Mouse (Mus musculus): ENCODE results near the gene Shb. TPM values are rescaled to one million over a fixed set of nuclear protein-coding genes. Genes with fewer than 3 reads are reported as not detected.

Gene Shb
- total RNA-seq, 2 experiments from 2014 or later, result 11.0 to 11.6 TPM

GRCm38 (mm10) chr4:45421519-45422260, 110.6 kb downstream of the Shb start:
- Histone ChIP-seq H3K27ac (no peak overlapping the region), H3K4me3 (no peak overlapping the region)
- TF ChIP-seq CTCF (IDR thresholded peaks at IDR 0.05), result no peak
- intact Hi-C loops (cut with DNase I), result no loop called here
- DNase-seq (ENCODE audit: extremely low spot score in 1 of 2, low spot score in 2 of 2), result no peak

GRCm38 (mm10) chr4:45420733-45421132, 111.5 kb downstream of the Shb start:
- TF ChIP-seq CTCF (IDR thresholded peaks at IDR 0.05), result no peak
- H3K4me3 ChIP-seq, result no peak overlapping the region
- intact Hi-C loops (cut with DNase I), result no loop called here
- no peak for DNase-seq (ENCODE audit: extremely low spot score in 1 of 2, low spot score in 2 of 2)
- H3K27ac ChIP-seq, result no peak overlapping the region

GRCm38 (mm10) chr4:45419051-45419450, 113.2 kb downstream of the Shb start:
- intact Hi-C loops (cut with DNase I), result loop anchor here (2.0 to 10.0 kb wide), 4 partner anchors 110 to 706 kb away; no protein-coding TSS in a partner anchor
- Histone ChIP-seq H3K4me3 (no peak overlapping the region), H3K27ac (no peak overlapping the region)
- no peak for TF ChIP-seq CTCF (IDR thresholded peaks at IDR 0.05)
- no peak for DNase-seq (ENCODE audit: extremely low spot score in 1 of 2, low spot score in 2 of 2)

GRCm38 (mm10) chr4:45418229-45418950, 113.9 kb downstream of the Shb start:
- H3K27ac ChIP-seq, result no peak overlapping the region
- H3K4me3 ChIP-seq, result 0 out of 2 replicates have a peak overlapping the region, but pooled peaks have one; percentile 22
- peak; percentile 53 for TF ChIP-seq CTCF (IDR thresholded peaks at IDR 0.05)
- peak; percentile 59 to 65 for DNase-seq (ENCODE audit: extremely low spot score in 1 of 2, low spot score in 2 of 2)
- intact Hi-C loops (cut with DNase I), result loop anchor here (1.0 to 10.0 kb wide), 5 partner anchors 110 to 706 kb away; no protein-coding TSS in a partner anchor

- Histone ChIP-seq H3K4me3 (no peak overlapping the region), H3K27ac (no peak overlapping the region)
- TF ChIP-seq CTCF (IDR thresholded peaks at IDR 0.05), result no peak
- intact Hi-C loops (cut with DNase I), result loop anchor here (2.0 to 10.0 kb wide), 4 partner anchors 196 to 708 kb away; no protein-coding TSS in a partner anchor
- no peak for DNase-seq (ENCODE audit: extremely low spot score in 1 of 2, low spot score in 2 of 2)
Measured at GRCm38 (mm10) chr4:45416314-45416713, 116.0 kb downstream of the Shb start.

- intact Hi-C loops (cut with DNase I), result loop anchor here (10.0 kb wide), 1 partner anchor 711 kb away; no protein-coding TSS in a partner anchor
- H3K27ac ChIP-seq, result no peak overlapping the region
- H3K4me3 ChIP-seq, result no peak overlapping the region
- no peak for TF ChIP-seq CTCF (IDR thresholded peaks at IDR 0.05)
- no peak for DNase-seq (ENCODE audit: extremely low spot score in 1 of 2, low spot score in 2 of 2)
Measured at GRCm38 (mm10) chr4:45413674-45414338, 118.5 kb downstream of the Shb start.

GRCm38 (mm10) chr4:45412433-45413192, 119.7 kb downstream of the Shb start:
- DNase-seq (ENCODE audit: extremely low spot score in 1 of 2, low spot score in 2 of 2), result no peak
- Histone ChIP-seq H3K27ac (no peak overlapping the region), H3K4me3 (no peak overlapping the region)
- intact Hi-C loops (cut with DNase I), result loop anchor here (10.0 kb wide), 1 partner anchor 712 kb away; no protein-coding TSS in a partner anchor
- TF ChIP-seq CTCF (IDR thresholded peaks at IDR 0.05), result no peak

- intact Hi-C loops (cut with DNase I), result loop anchor here (10.0 kb wide), 1 partner anchor 714 kb away; no protein-coding TSS in a partner anchor
- Histone ChIP-seq H3K27ac (no peak overlapping the region), H3K4me3 (no peak overlapping the region)
- no peak for TF ChIP-seq CTCF (IDR thresholded peaks at IDR 0.05)
- no peak for DNase-seq (ENCODE audit: extremely low spot score in 1 of 2, low spot score in 2 of 2)
Measured at GRCm38 (mm10) chr4:45411181-45411790, 121.0 kb downstream of the Shb start.

- peak; percentile 45 to 46 for DNase-seq (ENCODE audit: extremely low spot score in 1 of 2, low spot score in 2 of 2)
- TF ChIP-seq CTCF (IDR thresholded peaks at IDR 0.05), result peak; percentile 19
- intact Hi-C loops (cut with DNase I), result loop anchor here (2.0 to 5.0 kb wide), 3 partner anchors 67 to 564 kb away; partner anchors contain the start of genes Dcaf10, Exosc3 and Polr1e
- Histone ChIP-seq H3K27ac (peak overlapping the region; percentile 95), H3K4me3 (peak overlapping the region; percentile 98)
Measured at GRCm38 (mm10) chr4:45409270-45409669, 123.0 kb downstream of the Shb start.

- no peak for TF ChIP-seq CTCF (IDR thresholded peaks at IDR 0.05)
- peak within 1 kb of the TSS; percentile 98 for H3K4me3 ChIP-seq
- intact Hi-C loops (cut with DNase I), result loop anchor here (2.0 to 5.0 kb wide), 3 partner anchors 66 to 564 kb away; partner anchors contain the start of genes Dcaf10, Exosc3 and Polr1e
- DNase-seq (ENCODE audit: extremely low spot score in 1 of 2, low spot score in 2 of 2), result peak; percentile 79 to 85
- H3K27ac ChIP-seq, result peak within 1 kb of the TSS; percentile 95
Measured at GRCm38 (mm10) chr4:45408427-45409132, 123.7 kb downstream of the Shb start, which contains the start of gene Slc25a51. Gene Slc25a51, minus strand, starts transcription at chr4:45408766.

Measured in left cerebral cortex, adult 2 months (tissue).